Mouse (Mus musculus): ENCODE results near the gene Sept6.
"Not testable (repeated sequence)": the region's sequence is repeated elsewhere in the genome, so short reads cannot be mapped to it uniquely, and the experiment has no call there.

The Sept6 gene

DNA sequence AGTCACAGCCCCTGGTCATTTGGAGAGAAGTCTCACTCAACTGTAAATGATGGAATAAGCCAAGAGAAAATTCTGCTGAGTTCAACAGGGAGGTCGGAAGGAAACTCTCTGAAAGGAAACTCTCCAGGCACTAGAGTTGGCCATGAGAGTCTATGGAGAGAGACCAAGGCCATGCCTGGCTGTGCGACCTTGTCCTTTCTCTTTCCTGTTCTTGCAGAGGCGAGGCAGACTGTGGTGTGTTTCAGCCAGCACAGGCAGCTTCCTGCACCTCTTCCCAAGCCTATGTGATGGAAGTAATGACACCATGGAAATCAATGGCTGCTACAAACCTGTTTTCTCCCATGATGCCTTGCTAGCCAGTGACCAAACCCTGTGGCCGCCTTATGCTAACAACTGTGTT, 20.4 kb downstream of the Sept6 start:
- DNase-seq (ENCODE audit: low read depth, low spot score) = no peak

DNA sequence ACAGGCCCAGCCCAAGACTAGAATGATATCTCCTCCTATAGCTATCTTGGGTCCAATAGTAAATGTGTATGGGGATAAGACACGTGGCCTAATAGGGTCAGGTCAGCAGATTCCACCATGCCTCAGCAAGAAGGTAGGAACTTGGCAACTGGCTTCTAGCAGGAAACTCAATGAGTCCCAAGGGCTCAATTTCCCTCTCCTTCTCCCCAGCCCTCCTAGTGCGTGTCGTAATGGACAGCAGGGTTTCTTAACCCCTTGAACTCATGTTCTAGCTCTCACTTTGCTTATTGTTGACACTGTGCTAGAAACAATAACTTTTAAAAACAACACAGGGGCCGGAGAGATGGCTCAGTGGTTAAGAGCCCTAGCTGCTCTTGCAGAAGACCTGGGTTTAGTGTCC, 22.1 kb downstream of the Sept6 start:
- no peak for DNase-seq (ENCODE audit: low read depth, low spot score)

DNA sequence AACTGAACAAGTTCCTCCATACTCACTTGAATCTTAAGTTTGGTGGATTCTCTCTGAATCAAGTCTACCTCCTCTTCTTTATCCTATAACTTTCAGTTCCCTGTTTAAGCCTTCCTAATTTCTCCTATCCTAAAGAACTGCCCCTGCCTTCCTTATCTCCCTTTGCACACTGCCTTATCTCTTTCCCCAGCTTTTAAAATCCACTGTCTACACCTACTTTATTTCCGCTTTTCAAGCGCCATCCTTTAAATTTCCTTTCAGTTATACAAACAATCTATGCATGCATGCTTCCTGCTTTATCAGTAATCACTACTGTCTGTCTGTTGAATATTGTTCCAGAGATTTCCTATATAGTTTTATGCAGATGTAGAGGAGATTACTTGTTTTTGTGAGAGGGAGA, 34.9 kb downstream of the Sept6 start:
- DNase-seq (ENCODE audit: low read depth, low spot score) = no peak

DNA sequence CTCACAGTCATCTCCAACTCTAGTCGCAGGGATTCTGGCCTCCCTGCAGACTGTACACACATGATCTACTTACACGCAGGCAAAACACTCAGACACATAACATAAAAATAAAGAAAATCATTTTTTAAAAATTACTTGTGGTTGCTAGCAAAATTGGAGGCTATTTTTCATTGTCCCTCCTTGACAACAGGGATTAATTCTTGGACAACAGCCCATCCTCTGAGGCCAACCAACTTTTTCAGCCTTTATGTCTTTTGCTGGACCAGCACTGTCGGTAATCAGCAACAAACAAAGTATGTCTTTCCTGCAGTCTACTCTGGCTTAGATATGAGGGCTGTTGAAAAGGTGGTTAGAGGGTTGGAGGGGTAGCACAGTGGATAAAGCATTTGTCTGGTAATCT, 50.5 kb downstream of the Sept6 start:
- no peak for DNase-seq (ENCODE audit: low read depth, low spot score)

DNA sequence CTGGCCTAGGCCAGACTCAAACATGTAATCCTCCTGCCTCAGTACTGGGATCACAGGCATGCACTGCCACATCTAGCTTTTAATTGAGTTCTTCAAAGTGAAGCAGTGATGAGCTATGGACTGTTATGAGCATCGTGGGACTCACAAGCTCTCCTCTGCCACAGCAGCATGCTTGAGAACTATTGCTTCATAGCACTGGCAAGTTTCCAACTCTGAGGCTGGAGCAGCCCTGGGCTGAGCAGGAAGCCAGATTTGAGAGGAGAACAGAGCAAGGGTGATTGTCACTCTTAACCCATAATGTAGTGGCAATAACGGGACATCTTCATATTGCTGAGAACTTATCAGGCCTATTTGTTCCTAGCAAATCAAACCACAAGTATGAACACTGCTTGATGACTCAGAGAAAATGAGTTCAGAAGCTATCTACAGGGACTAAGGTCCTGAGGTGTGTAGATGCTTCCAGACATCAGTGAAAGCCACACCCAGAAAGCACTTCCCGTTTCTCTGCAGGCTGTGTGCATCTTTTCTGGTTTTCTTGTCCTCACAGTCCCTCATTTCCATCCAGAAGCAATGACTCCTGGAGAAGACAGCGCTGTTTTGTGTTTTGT, 51.7 kb downstream of the Sept6 start:
- DNase-seq (ENCODE audit: low read depth, low spot score) = no peak

DNA sequence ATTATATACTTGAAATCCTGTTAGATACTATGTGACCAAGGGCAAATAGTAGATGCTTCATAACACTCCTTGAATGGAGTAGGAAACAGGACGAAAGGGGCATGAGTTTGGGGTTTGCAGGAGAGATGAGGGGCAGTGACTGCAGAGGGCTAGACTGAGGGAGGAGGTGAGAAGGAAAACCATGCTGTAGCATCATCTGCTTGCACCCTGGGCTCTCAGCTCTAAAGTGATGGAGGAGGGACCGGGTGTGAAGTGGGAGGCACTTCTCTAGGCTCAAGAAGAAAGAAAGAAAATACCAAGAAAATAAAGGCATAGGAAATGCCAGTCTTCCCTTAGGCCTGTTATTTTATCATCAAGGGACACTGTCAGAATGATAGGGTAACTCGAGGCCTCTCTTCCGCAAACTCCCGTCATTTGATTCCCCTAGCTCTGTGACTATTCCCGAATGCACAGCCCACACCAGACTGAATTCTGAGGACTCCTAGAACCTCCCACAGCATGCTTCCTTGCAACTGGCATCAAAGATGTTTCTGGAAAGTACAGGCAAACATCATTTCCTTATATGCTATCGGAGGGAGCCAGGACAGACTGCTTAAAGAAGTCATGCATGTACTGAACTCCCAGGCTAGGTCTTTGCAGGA, 56.1 kb downstream of the Sept6 start:
- peak; percentile 36 for DNase-seq (ENCODE audit: low read depth, low spot score)

DNA sequence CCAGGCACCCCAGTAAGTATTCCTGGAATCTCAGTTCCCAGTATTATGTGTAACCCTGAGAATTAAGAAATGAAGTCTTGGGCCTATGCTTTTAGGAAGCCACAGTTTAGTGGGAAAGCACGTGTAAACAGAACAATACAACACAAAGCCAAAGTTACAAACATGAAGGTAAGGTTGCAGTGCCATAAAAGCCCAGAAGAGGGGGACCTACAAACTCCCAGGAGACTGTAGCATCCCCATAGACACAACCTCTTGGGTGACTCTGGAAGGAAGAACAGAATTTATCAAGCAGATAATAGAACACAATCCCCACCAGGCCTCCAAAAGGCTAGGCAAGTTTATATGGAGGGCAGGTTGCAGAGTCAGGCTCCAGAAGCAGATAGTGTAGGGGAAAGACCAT, 61.0 kb downstream of the Sept6 start:
- no peak for DNase-seq (ENCODE audit: low read depth, low spot score)

DNA sequence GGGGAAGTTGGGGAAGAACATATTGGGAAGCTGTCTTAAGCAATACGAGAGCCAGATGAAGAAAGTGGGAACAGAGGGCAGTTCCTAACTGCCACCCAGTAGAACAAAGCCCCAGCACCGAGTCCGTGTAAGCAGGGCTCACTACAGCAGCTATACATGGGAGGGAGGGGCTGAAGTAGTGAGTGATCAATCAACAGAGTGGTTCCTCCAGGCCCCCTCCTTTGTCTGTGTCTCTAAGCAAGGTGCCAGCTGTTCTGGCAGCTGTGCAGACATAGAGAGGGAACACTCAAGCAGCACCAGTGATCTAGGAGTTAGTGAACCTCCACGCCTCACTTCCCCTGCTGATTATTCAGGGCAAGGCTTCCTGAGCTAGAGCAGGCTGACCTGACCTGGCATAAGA, 61.9 kb downstream of the Sept6 start:
- no peak for DNase-seq (ENCODE audit: low read depth, low spot score)

DNA sequence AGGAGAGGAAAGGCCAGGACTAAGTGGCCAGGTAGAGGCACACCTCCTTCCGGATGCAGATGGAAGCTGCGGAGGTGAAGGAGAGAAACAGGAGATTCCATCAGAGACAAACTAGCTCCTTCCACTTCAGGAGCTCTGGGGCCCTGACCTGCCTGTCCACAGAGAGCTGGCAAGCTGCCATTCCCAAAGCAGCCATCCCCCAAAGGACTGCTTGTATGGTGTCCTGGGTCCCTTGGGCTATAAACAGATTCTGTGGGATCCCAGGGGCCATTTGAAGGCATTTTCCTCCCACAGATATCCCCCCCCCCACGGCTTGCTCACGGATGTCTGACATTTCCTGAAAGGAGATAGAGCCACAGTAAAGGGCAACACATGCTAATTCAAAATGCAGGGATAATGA, 62.8 kb downstream of the Sept6 start:
- no peak for DNase-seq (ENCODE audit: low read depth, low spot score)

DNA sequence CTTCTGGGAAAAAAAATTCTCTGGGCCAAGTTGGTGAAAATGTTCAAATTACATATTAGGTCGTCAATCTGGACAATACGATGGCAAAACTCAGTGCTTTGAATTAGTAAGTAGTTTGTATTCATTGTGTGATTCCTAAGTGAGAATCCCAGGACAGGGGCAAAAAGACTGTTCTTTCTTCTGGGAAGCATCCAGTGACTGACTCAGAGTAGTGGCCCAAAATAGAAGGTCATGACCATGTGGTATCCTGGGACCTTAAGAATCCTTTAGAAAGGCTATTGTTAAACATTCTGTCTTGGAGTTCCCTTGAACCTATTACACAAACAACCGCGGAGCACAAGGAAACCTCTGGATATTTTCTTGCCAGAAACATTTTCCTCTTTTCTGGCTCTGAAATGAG, 70.2 kb downstream of the Sept6 start:
- no peak for DNase-seq (ENCODE audit: low read depth, low spot score)

DNA sequence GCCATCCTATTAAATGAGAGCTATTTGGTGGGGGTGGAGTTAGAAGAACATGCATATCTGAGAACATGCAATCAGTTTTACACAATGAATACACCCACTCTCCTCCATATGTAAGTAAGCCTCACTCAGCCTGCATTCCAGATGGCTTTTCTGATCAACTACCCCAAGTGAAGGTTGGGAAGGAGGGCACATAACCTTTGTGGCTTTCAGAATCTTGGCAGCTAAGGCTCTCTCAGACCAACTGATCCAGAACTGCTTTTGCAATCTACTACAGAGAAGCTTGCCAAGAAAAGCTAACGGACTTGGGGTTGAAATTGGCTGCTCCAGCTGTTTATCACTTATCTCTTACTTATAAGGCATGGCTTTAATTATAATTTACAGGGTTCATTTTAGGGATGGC, 73.8 kb downstream of the Sept6 start:
- no peak for DNase-seq (ENCODE audit: low read depth, low spot score)

DNA sequence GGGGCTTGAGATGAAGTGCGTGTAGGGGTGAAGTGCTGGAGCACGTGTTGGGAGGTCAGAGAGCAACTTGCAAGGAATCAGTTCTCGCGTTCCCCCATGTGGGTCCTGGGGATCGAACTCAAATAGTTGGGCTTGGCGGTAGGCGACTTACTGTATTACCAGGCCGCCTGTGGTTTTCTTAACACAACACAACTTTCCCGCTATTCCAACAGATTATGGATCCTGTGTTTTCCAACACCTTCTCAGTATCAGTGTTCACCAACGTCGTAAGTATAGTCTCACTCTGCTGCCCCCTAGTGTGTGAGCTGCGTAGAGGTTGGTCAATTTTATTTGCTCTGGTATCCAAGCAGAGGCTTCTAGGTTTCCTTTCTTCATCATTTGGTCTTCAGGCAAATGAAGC, 80.3 kb downstream of the Sept6 start:
- no peak for DNase-seq (ENCODE audit: low read depth, low spot score)

DNA sequence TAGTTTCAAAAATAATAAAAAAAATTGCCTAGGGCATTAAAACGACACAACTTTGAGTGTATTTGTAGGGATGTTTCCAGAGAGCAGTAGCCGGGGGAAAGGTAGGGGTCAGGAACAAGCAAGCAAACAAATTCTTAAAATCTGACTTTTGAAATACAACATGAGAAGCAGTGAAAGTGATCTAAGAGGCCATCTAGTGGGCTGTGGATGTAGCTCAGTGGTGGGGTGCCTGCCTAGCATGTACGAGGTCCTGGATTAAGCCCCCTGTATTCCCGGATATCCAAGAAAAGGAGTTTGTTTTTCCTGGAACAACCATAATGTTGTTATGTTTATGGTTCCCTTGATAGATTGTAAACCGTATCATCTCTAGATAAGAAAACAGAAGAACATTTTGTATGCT, 85.1 kb downstream of the Sept6 start:
- DNase-seq (ENCODE audit: low read depth, low spot score) = no peak

DNA sequence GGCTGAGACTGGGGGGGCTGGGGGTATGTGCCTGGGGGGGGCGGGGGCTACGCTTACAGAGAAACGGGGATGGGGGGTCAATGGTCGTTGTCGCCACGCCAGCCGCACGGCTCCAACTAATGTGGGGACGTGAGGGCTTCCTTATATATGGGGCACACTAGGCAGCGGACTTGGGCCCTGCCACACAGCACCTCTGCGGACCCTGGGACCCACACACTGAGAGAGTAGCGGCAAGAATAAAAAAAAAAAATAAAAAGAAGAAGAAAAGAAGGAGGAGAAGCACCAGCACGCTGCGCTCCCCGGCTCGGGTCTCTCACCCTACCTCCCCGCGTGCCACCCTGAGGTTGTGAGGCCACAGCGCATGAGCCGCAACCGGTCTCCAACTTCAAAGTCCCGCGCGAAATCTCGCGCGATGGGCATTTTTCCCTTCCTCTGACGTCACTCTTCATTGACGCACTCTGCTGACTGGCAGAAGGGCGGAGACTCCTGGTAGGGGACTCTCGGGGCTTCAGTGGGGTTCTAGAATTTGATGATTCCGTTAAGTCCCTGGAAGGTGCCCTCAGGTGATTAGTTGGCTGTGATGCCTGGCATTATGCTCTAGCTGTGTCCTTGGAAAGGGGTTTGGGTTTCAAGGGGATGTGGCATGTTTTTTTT, 88.4 kb downstream of the Sept6 start:
- DNase-seq (ENCODE audit: low read depth, low spot score) = peak; percentile 83

DNA sequence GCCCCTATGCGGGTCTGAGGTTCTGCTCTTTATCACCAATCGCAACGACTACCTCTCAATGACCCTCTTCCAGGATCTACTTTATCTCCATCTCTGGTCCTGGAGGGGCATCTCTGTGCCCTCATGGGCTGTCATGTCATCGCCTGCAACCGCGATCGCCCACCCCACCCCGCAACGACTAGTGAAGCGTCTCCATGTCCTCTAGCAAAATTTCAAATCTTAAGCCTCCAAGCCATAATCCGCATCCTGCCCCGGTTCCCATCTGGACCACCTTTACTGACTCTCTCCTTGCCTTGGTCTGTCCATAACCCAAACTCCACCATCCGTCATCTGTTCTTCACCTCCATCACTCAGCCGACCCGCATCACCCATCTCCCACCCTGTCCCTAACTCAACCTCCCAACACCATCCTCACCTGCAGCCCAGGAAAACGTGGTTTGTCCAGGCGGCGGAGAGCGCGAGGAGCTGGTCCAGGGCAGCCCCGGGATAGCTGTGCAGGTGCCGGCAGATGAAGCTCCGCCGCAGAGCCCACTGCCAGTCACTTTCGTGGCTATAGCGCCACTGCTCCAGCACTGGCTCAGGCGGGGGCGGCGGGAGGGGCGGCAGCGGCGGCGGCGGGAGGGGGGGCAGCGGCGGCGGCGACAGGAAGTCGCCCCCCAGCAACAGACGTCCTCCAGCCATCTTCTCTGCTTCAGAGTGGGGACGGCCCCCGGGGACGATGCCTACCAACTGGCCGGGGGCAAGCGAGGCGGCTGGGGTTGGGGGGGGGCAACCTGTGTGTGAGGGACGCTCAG, 89.1 kb downstream of the Sept6 start, which contains the start of gene Nkrf:
Gene Nkrf (minus strand): TSS at position 579 of the 794 bp plus-strand sequence.
- DNase-seq (ENCODE audit: low read depth, low spot score) = peak; percentile 13

DNA sequence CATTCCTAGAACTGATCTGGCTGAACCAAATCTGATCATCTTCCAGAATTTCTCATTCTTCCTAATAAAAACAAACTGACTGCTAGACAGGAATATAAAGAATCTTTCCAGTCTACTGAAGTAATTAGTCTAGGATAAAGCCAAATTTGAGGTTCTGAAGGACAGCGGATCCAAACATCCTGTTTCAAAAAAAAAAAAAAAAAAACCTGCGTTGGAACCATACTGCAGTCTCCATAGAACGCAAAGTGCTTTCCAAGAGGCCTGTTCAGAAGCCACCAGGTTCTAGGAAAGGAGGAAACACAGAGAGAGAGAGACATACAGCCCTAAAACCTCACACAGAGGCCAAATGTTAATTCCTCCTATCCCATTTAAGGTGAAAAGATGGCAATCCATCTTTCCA, 89.9 kb downstream of the Sept6 start:
- peak; percentile 6 for DNase-seq (ENCODE audit: low read depth, low spot score)

DNA sequence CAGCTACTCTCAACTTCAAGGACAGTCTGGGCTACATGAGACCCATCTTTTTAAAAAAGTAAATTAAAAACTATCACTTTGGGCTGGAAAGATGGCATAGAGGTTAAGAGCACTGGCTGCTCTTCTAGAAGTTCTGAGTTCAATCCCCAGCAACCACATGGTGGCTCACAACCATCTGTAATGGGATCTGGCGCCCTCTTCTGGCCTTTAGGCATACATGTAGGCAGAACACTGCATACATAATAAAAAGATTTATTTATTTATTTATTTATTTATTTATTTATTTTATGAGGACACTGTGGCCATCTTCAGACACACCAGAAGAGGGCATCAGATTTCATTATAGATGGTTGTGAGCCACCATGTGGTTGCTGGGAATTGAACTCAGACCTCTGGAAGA, 92.7 kb downstream of the Sept6 start:
- DNase-seq (ENCODE audit: low read depth, low spot score) = not testable (repeated sequence)

DNA sequence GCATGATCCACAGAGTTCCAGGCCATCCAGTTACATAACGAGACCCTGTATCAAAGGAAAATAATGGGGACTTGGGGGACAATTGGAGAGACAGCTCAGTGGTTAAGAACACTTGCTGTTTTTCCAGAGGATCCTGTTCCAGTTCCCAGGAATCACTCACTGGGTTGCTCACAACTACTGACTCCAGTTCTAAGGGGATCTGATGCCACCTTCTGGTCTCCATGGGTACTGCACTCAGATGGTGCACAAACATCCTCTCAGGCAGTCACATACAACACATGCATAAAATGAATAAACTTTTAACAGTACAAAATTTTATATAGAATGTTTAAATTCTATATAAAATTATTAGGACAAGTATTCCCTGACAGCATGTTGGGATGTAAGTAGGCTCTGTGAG, 106.9 kb downstream of the Sept6 start:
- DNase-seq (ENCODE audit: low read depth, low spot score) = no peak

DNA sequence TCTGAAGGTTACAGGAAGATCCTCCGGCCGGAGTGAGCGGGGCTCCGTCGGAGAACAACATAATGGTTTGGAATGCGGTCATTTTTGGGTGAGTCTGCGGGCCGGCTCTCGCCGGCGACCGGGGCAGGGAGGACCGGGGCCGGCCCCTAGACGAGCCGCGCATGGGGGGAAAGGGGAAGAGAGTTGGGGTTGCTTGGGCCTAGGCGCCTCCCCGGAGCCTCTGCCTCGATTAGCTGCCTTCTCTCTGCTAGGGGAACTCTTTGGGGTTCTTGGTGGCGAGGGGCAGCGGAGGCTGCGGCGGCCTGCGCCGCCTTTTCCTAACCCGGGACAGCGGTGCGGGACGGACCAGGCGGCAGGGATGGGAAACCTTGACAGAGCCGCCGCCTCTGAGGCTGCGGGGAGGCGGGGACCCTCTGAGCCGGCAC, 116.9 kb downstream of the Sept6 start:
- DNase-seq (ENCODE audit: low read depth, low spot score) = no peak

DNA sequence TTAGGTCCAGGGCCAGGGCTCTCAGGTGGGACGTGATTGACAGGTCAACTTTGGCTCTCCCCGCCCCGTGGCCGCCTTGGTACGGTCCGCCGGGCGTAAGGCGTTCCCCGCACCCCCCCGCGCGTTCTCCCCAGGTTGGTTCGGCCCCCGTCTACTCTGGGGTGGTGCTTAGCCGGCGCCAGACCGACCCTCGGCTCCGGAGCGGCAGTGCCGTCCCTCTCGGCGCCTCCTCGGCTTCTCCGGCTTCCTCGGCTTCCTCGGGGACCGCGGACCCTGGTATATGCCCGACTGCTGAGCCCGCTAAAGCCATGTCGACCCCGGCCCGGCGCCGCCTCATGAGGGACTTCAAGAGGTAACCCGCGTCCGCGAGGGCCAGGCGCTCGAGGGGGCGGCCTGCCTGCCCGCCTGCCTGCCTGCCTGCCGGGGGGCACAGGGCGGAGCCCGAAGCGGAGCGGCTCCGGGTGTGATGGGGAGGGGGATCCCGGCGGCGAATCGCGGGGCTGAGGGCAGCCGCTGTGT, 117.4 kb downstream of the Sept6 start:
- peak; percentile 50 for DNase-seq (ENCODE audit: low read depth, low spot score)

DNA sequence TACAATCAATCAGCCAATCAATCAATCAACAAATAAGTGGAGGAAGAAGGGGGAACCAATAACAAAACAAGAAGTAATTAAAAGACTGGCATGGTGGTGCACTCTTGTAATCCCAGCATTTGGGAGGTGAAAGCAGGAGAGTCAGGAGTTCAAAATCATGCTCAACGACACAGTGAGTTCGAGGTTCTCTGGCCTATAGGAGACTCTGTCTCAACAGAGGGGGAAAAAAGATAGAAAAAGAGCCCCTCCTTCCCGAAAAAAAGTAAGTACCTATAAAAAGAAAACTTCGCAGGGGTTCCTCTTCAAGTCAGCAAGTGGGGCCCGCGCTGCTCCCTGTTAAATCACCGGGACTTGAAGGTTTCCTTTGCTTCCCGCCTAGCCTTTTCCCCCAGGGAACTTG, 117.8 kb downstream of the Sept6 start, which contains the start of the genes Ube2a and C330007P06Rik:
Gene Ube2a (plus strand): TSS at position 136 of the 400 bp plus-strand sequence.
Gene C330007P06Rik (minus strand): TSS at position 347 of the 400 bp plus-strand sequence.
- no peak for DNase-seq (ENCODE audit: low read depth, low spot score)

DNA sequence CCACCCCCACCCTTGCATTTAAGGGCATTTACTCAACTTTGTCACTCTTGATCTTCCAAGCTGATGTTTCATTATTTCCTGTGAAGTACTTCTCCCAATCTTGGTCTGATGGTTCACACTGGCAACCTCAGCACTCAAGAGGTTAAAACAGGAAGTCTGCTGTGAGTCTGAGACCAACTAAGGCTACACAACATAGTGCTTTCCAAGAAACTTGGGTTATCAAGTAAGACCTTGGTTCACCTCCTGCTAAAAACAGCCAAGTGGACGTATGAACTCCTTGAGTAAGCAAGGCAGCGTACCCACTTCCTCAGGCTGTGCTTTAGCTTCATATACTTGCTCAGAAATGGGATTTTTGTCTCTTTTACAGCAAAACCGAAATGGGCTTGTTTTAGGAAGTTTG, 121.2 kb downstream of the Sept6 start:
- DNase-seq (ENCODE audit: low read depth, low spot score) = no peak

Measured in telencephalon, adult 2 months (tissue).